Mouse (Mus musculus): Measurements from ENCODE around the gene Adk. TPM values are rescaled to one million over a fixed set of nuclear protein-coding genes. Genes with fewer than 3 reads are reported as not detected.

Gene Adk
- polyA plus RNA-seq, 1 experiment from 2014 or later: 155 TPM

GRCm38 (mm10) chr14:21402621-21403405 lies 350.4 kb downstream of the Adk start:
- WGBS: 68% methylated on average over 8 of the region's 8 CpGs
- Histone ChIP-seq H3K36me3 (ENCODE audit: control insufficient read depth, insufficient read depth, low read length) (no peaks in the 10 kb centered on the region), H3K4me2 (replicated peaks; ENCODE audit: low read depth, low read length) (no peak overlapping the region), H3K9ac (ENCODE audit: low read depth, low read length) (no peak overlapping the region), H3K4me3 (ENCODE audit: low read length) (no peak overlapping the region), H3K27me3 (ENCODE audit: control insufficient read depth, insufficient read depth, low read length) (no peaks in the 10 kb centered on the region), H3K9me3 (ENCODE audit: control insufficient read depth, low read length) (0 out of 2 replicates have a peak, but pooled peaks cover 2% of the 10 kb centered on the region), H3K4me1 (ENCODE audit: control insufficient read depth, insufficient read depth, low read length) (0 out of 2 replicates have a peak, but pooled peaks cover 4% of the 10 kb centered on the region), H3K27ac (ENCODE audit: low read depth, low read length) (no peak overlapping the region)
- no peak for ATAC-seq (ENCODE audit: low FRiP score, low TSS enrichment)

GRCm38 (mm10) chr14:21406946-21407345 lies 354.6 kb downstream of the Adk start:
- 92% methylated on average over 5 of the region's 5 CpGs for WGBS

GRCm38 (mm10) chr14:21408846-21409245 lies 356.5 kb downstream of the Adk start:
- no peak for ATAC-seq (ENCODE audit: low FRiP score, low TSS enrichment)
- H3K9ac ChIP-seq (ENCODE audit: low read depth, low read length): no peak overlapping the region
- H3K4me1 ChIP-seq (ENCODE audit: control insufficient read depth, insufficient read depth, low read length): no peaks in the 10 kb centered on the region
- no peaks in the 10 kb centered on the region for H3K9me3 ChIP-seq (ENCODE audit: control insufficient read depth, low read length)
- H3K36me3 ChIP-seq (ENCODE audit: control insufficient read depth, insufficient read depth, low read length): no peaks in the 10 kb centered on the region
- H3K4me2 ChIP-seq (replicated peaks; ENCODE audit: low read depth, low read length): no peak overlapping the region
- H3K4me3 ChIP-seq (ENCODE audit: low read length): no peak overlapping the region
- no peaks in the 10 kb centered on the region for H3K27me3 ChIP-seq (ENCODE audit: control insufficient read depth, insufficient read depth, low read length)
- H3K27ac ChIP-seq (ENCODE audit: low read depth, low read length): no peak overlapping the region
- 90% methylated on average over 4 of the region's 4 CpGs for WGBS

More at GRCm38 (mm10) chr14:21406946-21407345, 354.6 kb downstream of the Adk start:
- Histone ChIP-seq H3K9me3 (ENCODE audit: control insufficient read depth, low read length) (no peaks in the 10 kb centered on the region), H3K4me2 (replicated peaks; ENCODE audit: low read depth, low read length) (no peak overlapping the region), H3K9ac (ENCODE audit: low read depth, low read length) (no peak overlapping the region), H3K4me1 (ENCODE audit: control insufficient read depth, insufficient read depth, low read length) (0 out of 2 replicates have a peak, but pooled peaks cover 4% of the 10 kb centered on the region), H3K4me3 (ENCODE audit: low read length) (no peak overlapping the region), H3K27ac (ENCODE audit: low read depth, low read length) (no peak overlapping the region), H3K36me3 (ENCODE audit: control insufficient read depth, insufficient read depth, low read length) (no peaks in the 10 kb centered on the region), H3K27me3 (ENCODE audit: control insufficient read depth, insufficient read depth, low read length) (no peaks in the 10 kb centered on the region)
- no peak for ATAC-seq (ENCODE audit: low FRiP score, low TSS enrichment)

- H3K36me3 ChIP-seq (ENCODE audit: control insufficient read depth, insufficient read depth, low read length): no peaks in the 10 kb centered on the region
- H3K9ac ChIP-seq (ENCODE audit: low read depth, low read length): no peak overlapping the region
- H3K27me3 ChIP-seq (ENCODE audit: control insufficient read depth, insufficient read depth, low read length): no peaks in the 10 kb centered on the region
- no peak overlapping the region for H3K4me3 ChIP-seq (ENCODE audit: low read length)
- no peaks in the 10 kb centered on the region for H3K4me1 ChIP-seq (ENCODE audit: control insufficient read depth, insufficient read depth, low read length)
- H3K4me2 ChIP-seq (replicated peaks; ENCODE audit: low read depth, low read length): no peak overlapping the region
- H3K9me3 ChIP-seq (ENCODE audit: control insufficient read depth, low read length): no peaks in the 10 kb centered on the region
- WGBS: 84% methylated on average over 7 of the region's 7 CpGs
- no peak overlapping the region for H3K27ac ChIP-seq (ENCODE audit: low read depth, low read length)
- ATAC-seq (ENCODE audit: low FRiP score, low TSS enrichment): no peak
Measured at GRCm38 (mm10) chr14:21410769-21411477, 358.5 kb downstream of the Adk start.

DNA sequence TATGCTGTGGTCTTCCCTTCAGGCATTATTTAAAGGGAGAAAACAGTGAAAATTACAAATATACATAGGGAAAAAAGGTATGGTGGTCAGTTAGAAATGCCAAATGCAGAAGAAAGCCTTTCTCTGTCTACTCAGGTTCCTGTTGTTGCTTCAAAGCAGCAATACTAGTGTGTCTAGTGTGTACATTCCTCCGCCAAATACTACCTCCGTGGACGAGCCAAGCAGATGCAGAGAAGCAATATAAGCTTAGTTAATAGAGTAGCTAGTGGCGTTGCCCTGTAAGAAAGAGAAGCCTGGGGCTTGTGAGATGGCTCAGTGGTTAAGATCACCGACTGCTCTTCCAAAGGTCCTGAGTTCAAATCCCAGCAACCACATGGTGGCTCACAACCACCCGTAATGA lies 359.1 kb downstream of the Adk start:
- no peak for ATAC-seq (ENCODE audit: low FRiP score, low TSS enrichment)
- no peak overlapping the region for H3K4me2 ChIP-seq (replicated peaks; ENCODE audit: low read depth, low read length)
- 89% methylated on average over 6 of the region's 6 CpGs for WGBS

DNA sequence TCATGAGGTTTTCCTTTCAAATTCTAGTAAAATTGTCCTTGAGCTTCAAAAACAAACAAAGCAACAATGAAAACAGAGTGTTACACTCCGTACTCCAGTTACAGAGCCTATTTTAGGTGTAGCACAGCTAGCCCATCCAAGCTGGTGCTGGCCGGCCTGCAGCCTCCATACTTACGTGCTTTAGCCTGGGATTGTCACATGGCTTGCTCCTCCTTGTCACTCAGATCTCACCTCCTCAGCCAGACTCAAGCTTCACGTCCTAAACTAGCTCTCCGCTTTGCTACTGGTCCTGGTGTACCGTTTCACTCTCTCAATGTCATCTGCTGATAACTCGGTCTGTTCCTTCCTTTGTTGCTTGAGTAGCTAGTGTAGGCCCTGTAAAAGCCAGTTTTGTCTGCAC lies 366.0 kb downstream of the Adk start:
- Histone ChIP-seq H3K9me3 (ENCODE audit: control insufficient read depth, low read length) (no peaks in the 10 kb centered on the region), H3K4me3 (ENCODE audit: low read length) (no peak overlapping the region), H3K9ac (ENCODE audit: low read depth, low read length) (no peak overlapping the region), H3K4me1 (ENCODE audit: control insufficient read depth, insufficient read depth, low read length) (no peaks in the 10 kb centered on the region), H3K27me3 (ENCODE audit: control insufficient read depth, insufficient read depth, low read length) (no peaks in the 10 kb centered on the region), H3K4me2 (replicated peaks; ENCODE audit: low read depth, low read length) (no peak overlapping the region), H3K27ac (ENCODE audit: low read depth, low read length) (no peak overlapping the region), H3K36me3 (ENCODE audit: control insufficient read depth, insufficient read depth, low read length) (no peaks in the 10 kb centered on the region)
- 68% methylated on average over 7 of the region's 7 CpGs for WGBS
- ATAC-seq (ENCODE audit: low FRiP score, low TSS enrichment): no peak

More for the DNA sequence above, 359.1 kb downstream of the Adk start:
- no peak overlapping the region for H3K4me3 ChIP-seq (ENCODE audit: low read length)
- H3K36me3 ChIP-seq (ENCODE audit: control insufficient read depth, insufficient read depth, low read length): no peaks in the 10 kb centered on the region
- no peaks in the 10 kb centered on the region for H3K27me3 ChIP-seq (ENCODE audit: control insufficient read depth, insufficient read depth, low read length)
- H3K9me3 ChIP-seq (ENCODE audit: control insufficient read depth, low read length): no peaks in the 10 kb centered on the region
- H3K9ac ChIP-seq (ENCODE audit: low read depth, low read length): no peak overlapping the region
- no peak overlapping the region for H3K27ac ChIP-seq (ENCODE audit: low read depth, low read length)
- no peaks in the 10 kb centered on the region for H3K4me1 ChIP-seq (ENCODE audit: control insufficient read depth, insufficient read depth, low read length)

GRCm38 (mm10) chr14:21427369-21427768 lies 375.0 kb downstream of the Adk start:
- WGBS: 84% methylated on average over 7 of the region's 7 CpGs
- ATAC-seq (ENCODE audit: low FRiP score, low TSS enrichment): no peak

GRCm38 (mm10) chr14:21433415-21433814 lies 381.0 kb downstream of the Adk start:
- no peak overlapping the region for H3K4me3 ChIP-seq (ENCODE audit: low read length)
- H3K4me2 ChIP-seq (replicated peaks; ENCODE audit: low read depth, low read length): no peak overlapping the region
- H3K9me3 ChIP-seq (ENCODE audit: control insufficient read depth, low read length): no peaks in the 10 kb centered on the region
- no peaks in the 10 kb centered on the region for H3K36me3 ChIP-seq (ENCODE audit: control insufficient read depth, insufficient read depth, low read length)
- no peak overlapping the region for H3K9ac ChIP-seq (ENCODE audit: low read depth, low read length)
- H3K27ac ChIP-seq (ENCODE audit: low read depth, low read length): no peak overlapping the region
- no peaks in the 10 kb centered on the region for H3K27me3 ChIP-seq (ENCODE audit: control insufficient read depth, insufficient read depth, low read length)
- no peak for ATAC-seq (ENCODE audit: low FRiP score, low TSS enrichment)
- no peaks in the 10 kb centered on the region; the same call in 1 of the 2 replicates for H3K4me1 ChIP-seq (ENCODE audit: control insufficient read depth, insufficient read depth, low read length)
- WGBS: 73% methylated on average over 4 of the region's 4 CpGs

More at GRCm38 (mm10) chr14:21427369-21427768, 375.0 kb downstream of the Adk start:
- H3K9ac ChIP-seq (ENCODE audit: low read depth, low read length): no peak overlapping the region
- no peak overlapping the region for H3K4me3 ChIP-seq (ENCODE audit: low read length)
- no peaks in the 10 kb centered on the region for H3K27me3 ChIP-seq (ENCODE audit: control insufficient read depth, insufficient read depth, low read length)
- no peaks in the 10 kb centered on the region for H3K36me3 ChIP-seq (ENCODE audit: control insufficient read depth, insufficient read depth, low read length)
- no peak overlapping the region for H3K27ac ChIP-seq (ENCODE audit: low read depth, low read length)
- H3K9me3 ChIP-seq (ENCODE audit: control insufficient read depth, low read length): no peaks in the 10 kb centered on the region
- no peak overlapping the region for H3K4me2 ChIP-seq (replicated peaks; ENCODE audit: low read depth, low read length)
- H3K4me1 ChIP-seq (ENCODE audit: control insufficient read depth, insufficient read depth, low read length): no peaks in the 10 kb centered on the region

DNA sequence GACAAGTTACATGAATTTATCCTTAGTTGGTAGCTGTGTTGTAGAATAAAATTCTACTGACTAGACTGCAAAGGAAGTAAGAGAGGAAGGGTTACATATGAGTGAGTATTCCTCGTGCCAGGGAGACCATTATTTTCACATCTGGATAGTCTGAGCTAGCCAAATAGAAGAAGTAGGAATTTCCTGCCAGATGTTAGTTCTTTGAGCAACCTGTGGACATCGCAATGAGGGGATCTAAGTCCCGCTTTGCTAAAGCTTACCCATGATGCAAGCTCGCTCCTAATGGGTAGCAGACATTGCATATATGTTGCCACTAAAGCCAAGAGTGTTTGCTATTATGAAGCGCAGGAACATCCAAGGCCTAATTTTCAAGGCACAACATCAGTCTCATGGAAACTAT lies 381.6 kb downstream of the Adk start:
- no peak overlapping the region for H3K9ac ChIP-seq (ENCODE audit: low read depth, low read length)
- H3K36me3 ChIP-seq (ENCODE audit: control insufficient read depth, insufficient read depth, low read length): no peaks in the 10 kb centered on the region
- H3K4me1 ChIP-seq (ENCODE audit: control insufficient read depth, insufficient read depth, low read length): no peaks in the 10 kb centered on the region; the same call in 1 of the 2 replicates
- H3K9me3 ChIP-seq (ENCODE audit: control insufficient read depth, low read length): no peaks in the 10 kb centered on the region
- ATAC-seq (ENCODE audit: low FRiP score, low TSS enrichment): no peak
- H3K4me3 ChIP-seq (ENCODE audit: low read length): no peak overlapping the region
- H3K27me3 ChIP-seq (ENCODE audit: control insufficient read depth, insufficient read depth, low read length): no peaks in the 10 kb centered on the region
- H3K4me2 ChIP-seq (replicated peaks; ENCODE audit: low read depth, low read length): no peak overlapping the region
- 77% methylated on average over 5 of the region's 5 CpGs for WGBS
- H3K27ac ChIP-seq (ENCODE audit: low read depth, low read length): no peak overlapping the region
